10 mouse cellular contexts compared by ENCODE assay signal in genomic region chrX:56572465-56572864, GRCm38 (mm10). TPM values are rescaled to one million over a fixed set of nuclear protein-coding genes. Genes with fewer than 3 reads are reported as not detected.
DNase-seq lines count a peak whose midpoint lies in the region; ATAC-seq lines count a peak whose summit lies in the region.
"Had no signal": no experiment of that assay in that cellular context is flagged by ENCODE, and none has a peak within 500 bp of the region (broad histone marks: within the 10 kb centered on the region; RNA-seq: fewer than 3 reads in every experiment).

No protein-coding gene starts in this region.

- no peaks in the 10 kb centered on the region for H3K9me3 ChIP-seq in forebrain, embryonic 14.5 days (replicated peaks; ENCODE audit: control insufficient read depth, low read length)
- H3K9me3 ChIP-seq in forebrain, embryonic 12.5 days: no peaks in the 10 kb centered on the region

- no peak overlapping the region for H3K9ac ChIP-seq in forebrain, embryonic 14.5 days (ENCODE audit: low read length)
- H3K9ac ChIP-seq in forebrain, embryonic 12.5 days: no peak overlapping the region

- H3K4me2 ChIP-seq in forebrain, embryonic 14.5 days (ENCODE audit: low read length): no peak overlapping the region
- no peak overlapping the region for H3K4me2 ChIP-seq in forebrain, embryonic 12.5 days

- no peaks in the 10 kb centered on the region for H3K36me3 ChIP-seq in forebrain, embryonic 14.5 days (ENCODE audit: control insufficient read depth, insufficient read depth, low read length)
- no peaks in the 10 kb centered on the region for H3K36me3 ChIP-seq in forebrain, embryonic 12.5 days (replicated peaks)

- H3K4me3 ChIP-seq in forebrain, embryonic 14.5 days (ENCODE audit: low read depth, low read length): no peak overlapping the region
- H3K4me3 ChIP-seq in forebrain, embryonic 12.5 days (replicated peaks): no peak overlapping the region

- no peaks in the 10 kb centered on the region for H3K4me1 ChIP-seq in forebrain, embryonic 14.5 days (ENCODE audit: control insufficient read depth, insufficient read depth, low read length)
- no peaks in the 10 kb centered on the region for H3K4me1 ChIP-seq in forebrain, embryonic 12.5 days

- WGBS in forebrain, embryonic 14.5 days: 21% methylated on average over 6 of the region's 6 CpGs
- 22% methylated on average over 6 of the region's 6 CpGs for WGBS in forebrain, embryonic 12.5 days

- DNase-seq in forebrain, embryonic 14.5 days (ENCODE audit: low spot score): peak; percentile 12
- peak; percentile 2 for DNase-seq in right cerebral cortex, postnatal 4 days
- no peak for DNase-seq in right cerebral cortex, postnatal 10 days (ENCODE audit: low spot score in 2 of 2)
- peak; percentile 55 for DNase-seq in embryo, embryonic 11 days
- DNase-seq in ovary, adult 18-20 months (ENCODE audit: low spot score): no peak
- DNase-seq in urinary bladder, adult 2 months (ENCODE audit: low spot score): no peak

- no peaks in the 10 kb centered on the region for H3K27me3 ChIP-seq in forebrain, embryonic 14.5 days (replicated peaks; ENCODE audit: control insufficient read depth, insufficient read depth, low read length)
- no peaks in the 10 kb centered on the region for H3K27me3 ChIP-seq in forebrain, embryonic 12.5 days

- no peak for ATAC-seq in forebrain, embryonic 14.5 days
- ATAC-seq in forebrain, embryonic 12.5 days (ENCODE audit: low FRiP score): no peak
- peak; percentile 56; the same call in 1 of the 2 replicates for ATAC-seq in megakaryocyte, adult 5-6 weeks (ENCODE audit: poor library complexity, severe bottlenecking)

- no peak overlapping the region for H3K27ac ChIP-seq in forebrain, embryonic 14.5 days (ENCODE audit: low read depth, low read length)
- no peak overlapping the region for H3K27ac ChIP-seq in forebrain, embryonic 12.5 days

RNA-seq across cellular contexts. Expression of gene Gm648, which starts 23.1 kb away (rescaled TPM):
- polyA plus RNA-seq in forebrain, embryonic 14.5 days (2014; fragmentation: Nextera tagmentation; extraction: Ambion mirVana): not detected in 2 replicates
- 0.18 and 0.19 TPM in 2 replicates for polyA plus RNA-seq in forebrain, embryonic 12.5 days (2016; fragmentation: Nextera tagmentation; extraction: Ambion mirVana)
- 0.36 TPM in 1 of 2 replicates, not detected in the other for total RNA-seq in megakaryocyte, adult 5-6 weeks (2015)
- not detected in 2 replicates for total RNA-seq in megakaryocyte, adult 5-6 weeks (2017)
- not detected in 2 replicates for polyA plus RNA-seq in urinary bladder, adult 2 months (2012; rRNA removed)
- total RNA-seq: layer of hippocampus, adult 18-20 months; neutrophil, adult 5-6 weeks had no signal

RNA-seq across cellular contexts. Expression of gene Mmgt1, which starts 25.4 kb away (rescaled TPM):
- polyA plus RNA-seq in forebrain, embryonic 14.5 days (2014; fragmentation: Nextera tagmentation; extraction: Ambion mirVana): 45.8 and 49.9 TPM in 2 replicates
- 53.2 and 56.7 TPM in 2 replicates for polyA plus RNA-seq in forebrain, embryonic 12.5 days (2016; fragmentation: Nextera tagmentation; extraction: Ambion mirVana)
- total RNA-seq in megakaryocyte, adult 5-6 weeks (2015): 17.4 and 18.5 TPM in 2 replicates
- total RNA-seq in megakaryocyte, adult 5-6 weeks (2017): 13.3 and 15.5 TPM in 2 replicates
- 17.1 and 17.3 TPM in 2 replicates for polyA plus RNA-seq in urinary bladder, adult 2 months (2012; rRNA removed)

RNA-seq across cellular contexts. Expression of gene Slc9a6, which starts 37.1 kb away (rescaled TPM):
- 29.9 and 30.2 TPM in 2 replicates for polyA plus RNA-seq in forebrain, embryonic 14.5 days (2014; fragmentation: Nextera tagmentation; extraction: Ambion mirVana)
- polyA plus RNA-seq in forebrain, embryonic 12.5 days (2016; fragmentation: Nextera tagmentation; extraction: Ambion mirVana): 26.7 and 28.4 TPM in 2 replicates
- 12.5 and 20.3 TPM in 2 replicates for total RNA-seq in megakaryocyte, adult 5-6 weeks (2015)
- total RNA-seq in megakaryocyte, adult 5-6 weeks (2017): 12.6 and 20.2 TPM in 2 replicates
- 16.4 and 17.0 TPM in 2 replicates for polyA plus RNA-seq in urinary bladder, adult 2 months (2012; rRNA removed)

RNA-seq across cellular contexts. Expression of gene Gm10477, which starts 47.9 kb away (rescaled TPM):
- polyA plus RNA-seq in forebrain, embryonic 14.5 days (2014; fragmentation: Nextera tagmentation; extraction: Ambion mirVana): not detected in 2 replicates
- polyA plus RNA-seq in forebrain, embryonic 12.5 days (2016; fragmentation: Nextera tagmentation; extraction: Ambion mirVana): not detected in 2 replicates
- total RNA-seq in megakaryocyte, adult 5-6 weeks (2015): not detected in 2 replicates
- not detected in 2 replicates for total RNA-seq in megakaryocyte, adult 5-6 weeks (2017)
- polyA plus RNA-seq in urinary bladder, adult 2 months (2012; rRNA removed): not detected in 2 replicates
- total RNA-seq: layer of hippocampus, adult 18-20 months; neutrophil, adult 5-6 weeks had no signal

Comparison
In these comparisons a context has a peak if more than half of its experiments do, and no peak if none do; other contexts are left out.
1. DNase-seq: peak in forebrain, embryonic 14.5 days (single experiment), right cerebral cortex, postnatal 4 days (single experiment) and embryo, embryonic 11 days (single experiment); none in right cerebral cortex, postnatal 10 days (0 of 2), ovary, adult 18-20 months (single experiment) and urinary bladder, adult 2 months (single experiment).